9 mouse cellular contexts compared by ENCODE assay signal in the genomic region with DNA sequence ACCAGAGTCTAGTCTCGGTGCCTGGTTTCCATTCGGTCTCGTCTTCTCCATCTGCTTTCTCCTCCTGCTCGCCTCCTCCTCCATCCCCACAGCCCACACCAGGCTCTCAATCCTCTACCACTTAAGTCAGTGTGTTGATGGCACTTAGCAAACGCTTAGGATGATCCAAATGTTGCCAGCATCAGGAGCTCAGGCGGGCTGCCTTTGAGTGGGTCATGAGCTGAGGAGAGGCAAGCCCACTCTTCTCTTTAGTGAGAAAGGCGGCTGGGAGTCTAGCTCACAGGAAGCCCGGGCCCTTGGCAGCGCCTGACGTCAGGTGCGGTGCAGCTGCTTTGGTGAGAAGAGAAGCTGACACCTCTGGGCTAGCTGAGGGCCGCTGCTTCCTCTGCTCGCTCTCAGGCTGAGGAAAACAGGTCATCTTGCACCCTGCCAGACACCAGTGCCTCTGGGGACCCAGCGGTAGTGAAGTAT. TPM values are rescaled to one million over a fixed set of nuclear protein-coding genes. Genes with fewer than 3 reads are reported as not detected.
DNase-seq lines count a peak whose midpoint lies in the region; ATAC-seq and TF ChIP-seq lines count a peak whose summit lies in the region.
"Had no signal": no experiment of that assay in that cellular context is flagged by ENCODE, and none has a peak within 500 bp of the region (broad histone marks: within the 10 kb centered on the region; RNA-seq: fewer than 3 reads in every experiment).

No protein-coding gene starts in this region.

- no peak for TF ChIP-seq CTCF in gastrocnemius, adult 2 months (IDR thresholded peaks at IDR 0.05)

- H3K9ac ChIP-seq in intestine, embryonic 16.5 days (ENCODE audit: low read depth, low read length): no peak overlapping the region

- WGBS in intestine, embryonic 16.5 days: 65% methylated on average over 14 of the region's 14 CpGs

- H3K9me3 ChIP-seq in intestine, embryonic 16.5 days (ENCODE audit: control insufficient read depth, low read length): no peaks in the 10 kb centered on the region

- peak; percentile 29 for DNase-seq in gastrocnemius, adult 2 months
- no peak for DNase-seq in gastrocnemius, adult 18-20 months (ENCODE audit: low spot score)
- peak; percentile 29 for DNase-seq in 3134 (ENCODE audit: extremely low read depth, insufficient read length, low spot score)
- no peak for DNase-seq in c-Kit-positive CD71-positive TER-119-positive erythroid progenitor cells, embryonic 14.5 days (ENCODE audit: low spot score)
- DNase-seq in yolk sac, embryonic 10.5 days (ENCODE audit: low spot score): no peak

- H3K27me3 ChIP-seq in intestine, embryonic 16.5 days (replicated peaks; ENCODE audit: control insufficient read depth, insufficient read depth, low read length): no peaks in the 10 kb centered on the region

- no peaks in the 10 kb centered on the region for H3K4me1 ChIP-seq in intestine, embryonic 16.5 days (ENCODE audit: control insufficient read depth, insufficient read depth, low read length)

- 0 out of 2 replicates have a peak overlapping the region, but pooled peaks have one; percentile 5 for H3K27ac ChIP-seq in gastrocnemius, adult 2 months
- H3K27ac ChIP-seq in intestine, embryonic 16.5 days (ENCODE audit: low read length): no peak overlapping the region

- peak; percentile 23 for ATAC-seq in granulocyte monocyte progenitor cell, adult 5-6 weeks (replicated peaks; ENCODE audit: poor library complexity, severe bottlenecking)
- ATAC-seq in neutrophil, adult 5-6 weeks (ENCODE audit: extremely low read depth, insufficient number of reproducible peaks, low FRiP score, poor library complexity, severe bottlenecking): peak; percentile 77
- no peak for ATAC-seq in intestine, embryonic 16.5 days
- ATAC-seq: intestine, postnatal 0 days had no signal

- H3K4me2 ChIP-seq in intestine, embryonic 16.5 days (ENCODE audit: low read depth, low read length): no peak overlapping the region

- H3K36me3 ChIP-seq in intestine, embryonic 16.5 days (ENCODE audit: control insufficient read depth, insufficient read depth, low read length): no peaks in the 10 kb centered on the region

- H3K4me3 ChIP-seq in gastrocnemius, adult 2 months: peak overlapping the region; percentile 23; the same call in 1 of the 2 replicates
- H3K4me3 ChIP-seq in intestine, embryonic 16.5 days (ENCODE audit: low read length): no peak overlapping the region

- intact Hi-C loops in gastrocnemius, adult 2 months (cut with DNase I): no loop called here

RNA-seq across cellular contexts. Expression of a gene that starts 15.0 kb away (rescaled TPM):
- total RNA-seq in gastrocnemius, adult 2 months (2021): 10 to 100 TPM; 10.5 to 23.9 TPM
- total RNA-seq in gastrocnemius, adult 18-20 months (2021): 10 to 100 TPM; 11.3 to 21.8 TPM
- total RNA-seq in granulocyte monocyte progenitor cell, adult 5-6 weeks (2014; fragmentation: Nextera tagmentation): 34.8 and 35.3 TPM in 2 replicates
- total RNA-seq in granulocyte monocyte progenitor cell, adult 5-6 weeks (2017): 71.3 and 85.3 TPM in 2 replicates
- 161 and 196 TPM in 2 replicates for total RNA-seq in neutrophil, adult 5-6 weeks (2017)
- 28.8 and 30.4 TPM in 2 replicates for polyA plus RNA-seq in intestine, embryonic 16.5 days (2015; fragmentation: Nextera tagmentation; extraction: Ambion mirVana)

RNA-seq across cellular contexts. Expression of a gene that starts 54.1 kb away (rescaled TPM):
- total RNA-seq in gastrocnemius, adult 2 months (2021): 1 to 10 TPM; 9.2 to 9.4 TPM
- 10 to 100 TPM in 1 of 2 experiments, 1 to 10 TPM in 1; 7.1 to 12.5 TPM for total RNA-seq in gastrocnemius, adult 18-20 months (2021)
- 18.4 and 18.6 TPM in 2 replicates for total RNA-seq in granulocyte monocyte progenitor cell, adult 5-6 weeks (2014; fragmentation: Nextera tagmentation)
- total RNA-seq in granulocyte monocyte progenitor cell, adult 5-6 weeks (2017): 17.4 and 22.2 TPM in 2 replicates
- total RNA-seq in neutrophil, adult 5-6 weeks (2017): 9.0 and 15.2 TPM in 2 replicates
- polyA plus RNA-seq in intestine, embryonic 16.5 days (2015; fragmentation: Nextera tagmentation; extraction: Ambion mirVana): 23.8 and 26.9 TPM in 2 replicates

Comparison
In these comparisons a context has a peak if more than half of its experiments do, and no peak if none do; other contexts are left out.
1. DNase-seq: peak in gastrocnemius, adult 2 months (single experiment) and 3134 (single experiment); none in gastrocnemius, adult 18-20 months (single experiment), c-Kit-positive CD71-positive TER-119-positive erythroid progenitor cells, embryonic 14.5 days (single experiment) and yolk sac, embryonic 10.5 days (single experiment).